Mouse (Mus musculus) bone marrow, adult 2 months (tissue): ENCODE measurements around the gene Cxcr4. TPM values are rescaled to one million over a fixed set of nuclear protein-coding genes. Genes with fewer than 3 reads are reported as not detected.
A peak's percentile ranks its signal among the peaks of the same experiment; 100 is the strongest.
"Not testable (repeated sequence)": the region's sequence is repeated elsewhere in the genome, so short reads cannot be mapped to it uniquely, and the experiment has no call there.

ENCODE experiments used
- H3K27ac ChIP-seq: fragments of 200-500 bp; 2 replicates; pipeline ENCODE4 v1.5.1; 2012; ENCODE audit warnings: low read depth, mild to moderate bottlenecking, control low read depth, inconsistent platforms, low read length; ENCODE audit not compliant: control insufficient read depth, poor library complexity, insufficient read depth
- H3K4me1 ChIP-seq: fragments of 200-500 bp; 2 replicates; pipeline ENCODE4 v1.6.1; 2011; ENCODE audit warnings: low read length; ENCODE audit not compliant: control insufficient read depth, insufficient read depth
- H3K4me3 ChIP-seq: fragments of 200-500 bp; replicated peaks from 2 replicates; pipeline ENCODE3; 2011; ENCODE audit warnings: mild to moderate bottlenecking, low read depth, low read length, control low read depth; ENCODE audit not compliant: control insufficient read depth
- CTCF ChIP-seq: fragments of 200-500 bp; IDR thresholded peaks from 2 replicates; pipeline ENCODE4 v1.5.1; 2011; ENCODE audit warnings: low read length, control low read depth; ENCODE audit not compliant: control insufficient read depth, insufficient read depth
- POLR2A ChIP-seq: fragments of 200-500 bp; IDR thresholded peaks from 2 replicates; pipeline ENCODE4 v1.6.1; 2011; ENCODE audit warnings: low read depth, mild to moderate bottlenecking, control low read depth, low read length, borderline replicate concordance; ENCODE audit not compliant: control insufficient read depth
- WGBS: fragments of 180-500 bp; shearing (Covaris S2); methylation state at CpG from one replicate; pipeline ENCODE4 v1.1.7; 2018; 5-methylcytosine and 5-hydroxymethylcytosine counted together
- polyA plus RNA-seq: library from polyadenylated mRNA; stranded (reverse); fragments of >200 nt; gene quantifications from 2 replicates; pipeline ENCODE4 v1.2.4, GENCODE M21; 2011; ENCODE audit warnings: low replicate concordance; ENCODE audit not compliant: missing spikeins, insufficient read depth, insufficient read length

Cxcr4 gene
- polyA plus RNA-seq, 1 experiment = 162 TPM

- WGBS = 56% methylated on average over 8 of the region's 8 CpGs
- H3K27ac ChIP-seq = peak overlapping the region; percentile 83
Observed at GRCm38 (mm10) chr1:128586928-128587780, 4.9 kb downstream of the Cxcr4 start.

DNA sequence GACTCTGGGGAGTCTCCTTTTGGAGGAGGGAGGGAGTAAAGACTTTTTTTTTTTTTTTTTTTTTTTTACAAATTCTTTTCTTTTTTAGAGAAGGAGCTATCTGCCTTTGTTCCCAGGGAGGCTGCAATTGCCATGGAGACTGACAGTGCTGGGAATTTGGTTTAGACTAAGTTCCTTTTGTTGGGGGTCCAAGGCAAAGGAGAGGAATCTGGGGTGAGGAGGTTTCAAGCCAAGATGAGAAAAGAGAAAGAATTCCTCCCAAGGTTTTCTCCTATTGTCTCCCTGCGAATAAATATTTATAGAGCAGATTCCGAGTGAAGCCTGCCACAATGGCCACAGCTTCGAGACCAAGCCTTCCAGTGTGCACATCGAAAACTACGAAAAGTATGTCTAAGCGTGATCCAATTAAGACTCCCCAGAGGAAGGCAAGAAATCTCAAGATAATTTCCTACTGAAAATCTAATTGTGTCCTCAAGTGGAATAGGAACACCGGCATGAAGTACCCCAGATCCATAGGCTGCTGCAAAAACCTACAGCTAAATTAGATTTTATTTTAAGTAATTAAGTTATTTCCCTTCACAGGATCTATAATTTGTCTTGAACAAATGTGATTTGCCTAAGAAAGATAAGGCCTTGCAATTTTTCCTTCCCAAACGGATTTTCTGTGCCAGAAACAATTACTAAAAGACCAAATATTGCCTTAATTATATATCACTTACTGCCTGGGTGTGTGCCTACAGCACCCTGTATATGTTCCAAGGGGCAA is 5.7 kb downstream of the Cxcr4 start:
- Histone ChIP-seq H3K4me3 (no peak overlapping the region), H3K4me1 (peaks cover 5% of the 10 kb centered on the region; the same call in 1 of the 2 replicates), H3K27ac (no peak overlapping the region)
- WGBS = 81% methylated on average over 8 of the region's 8 CpGs
- TF ChIP-seq POLR2A (no peak), CTCF (no peak)

More at GRCm38 (mm10) chr1:128586928-128587780, 4.9 kb downstream of the Cxcr4 start:
- no peak overlapping the region for H3K4me3 ChIP-seq
- TF ChIP-seq CTCF = no peak
- no peak for TF ChIP-seq POLR2A
- peaks cover 5% of the 10 kb centered on the region; the same call in 1 of the 2 replicates for H3K4me1 ChIP-seq

DNA sequence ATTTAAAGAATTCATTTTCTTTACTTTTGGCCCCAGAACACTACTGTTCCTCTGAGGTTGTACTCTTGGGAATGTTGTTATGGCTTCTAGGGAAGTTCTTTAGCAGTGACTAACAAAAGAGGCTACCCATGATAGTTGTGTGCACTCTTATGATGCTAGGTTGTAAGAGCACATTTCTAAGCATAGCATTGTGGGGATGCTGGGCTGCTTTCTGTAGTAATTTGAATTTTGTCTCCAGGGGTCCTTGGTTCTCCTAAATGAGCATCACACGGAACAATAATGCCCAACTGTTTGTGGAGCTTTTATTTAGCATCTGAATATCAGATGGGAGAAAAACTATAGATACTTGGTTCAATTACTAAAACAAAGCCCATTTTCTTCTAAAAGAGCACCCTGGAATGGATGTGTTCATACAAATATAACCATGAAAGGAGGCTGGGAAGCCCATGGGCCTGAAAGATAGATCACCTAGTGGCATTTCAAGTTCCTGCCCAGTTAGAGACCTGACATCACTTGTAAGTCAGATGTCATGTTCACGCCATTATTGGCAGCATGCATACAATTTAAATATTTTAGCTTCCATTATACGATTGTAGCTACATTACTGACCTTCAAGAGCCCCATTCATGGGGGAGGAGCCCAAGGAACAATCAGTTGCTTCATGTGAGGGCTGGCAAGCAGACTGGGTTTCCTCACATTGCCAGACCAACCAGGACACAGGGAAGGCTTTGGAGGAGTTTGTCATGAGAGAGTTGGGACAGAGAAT is 6.5 kb downstream of the Cxcr4 start:
- H3K4me1 ChIP-seq = peaks cover 5% of the 10 kb centered on the region; the same call in 1 of the 2 replicates
- no peak overlapping the region for H3K27ac ChIP-seq
- WGBS = 74% methylated on average over 3 of the region's 3 CpGs
- no peak overlapping the region for H3K4me3 ChIP-seq
- TF ChIP-seq POLR2A = no peak
- TF ChIP-seq CTCF = no peak

GRCm38 (mm10) chr1:128584716-128585115 is 7.4 kb downstream of the Cxcr4 start:
- not testable (repeated sequence) for H3K4me1 ChIP-seq, H3K4me3 ChIP-seq, H3K27ac ChIP-seq
- WGBS = 98% methylated on average over 1 of the region's 1 CpGs

DNA sequence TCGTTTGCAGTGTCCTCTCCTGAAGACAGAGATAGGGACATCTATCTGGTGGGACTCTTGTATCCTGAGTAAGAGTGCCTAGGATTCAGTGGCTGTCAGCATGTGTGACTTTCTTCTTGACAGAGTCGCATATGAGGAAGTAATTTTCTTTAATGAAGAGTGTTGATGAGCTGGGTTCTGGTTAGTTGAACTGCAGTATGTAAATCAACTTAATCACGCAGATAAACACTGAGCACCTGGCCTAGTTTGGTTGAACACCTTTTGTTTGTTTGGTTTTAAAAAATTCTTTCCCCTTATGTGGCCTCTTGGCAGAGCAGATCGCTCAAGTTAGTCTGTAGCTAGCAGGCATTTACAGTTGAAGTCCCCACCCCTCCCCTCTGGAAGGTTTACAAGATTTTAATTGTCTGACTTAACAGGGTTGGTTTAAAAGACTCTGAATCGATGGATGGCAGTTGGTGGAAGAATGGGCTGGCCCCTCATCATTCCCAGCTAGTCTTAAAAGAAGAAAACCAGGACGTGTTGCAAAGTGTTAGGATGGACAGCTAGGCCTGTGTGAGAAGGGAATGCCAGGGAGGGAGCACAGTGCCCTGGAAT is 8.7 kb downstream of the Cxcr4 start:
- Histone ChIP-seq H3K4me3 (no peak overlapping the region), H3K4me1 (no peaks in the 10 kb centered on the region; the same call in 1 of the 2 replicates), H3K27ac (no peak overlapping the region)
- TF ChIP-seq POLR2A = no peak
- no peak for TF ChIP-seq CTCF
- WGBS = 47% methylated on average over 6 of the region's 6 CpGs

- 54% methylated on average over 3 of the region's 3 CpGs for WGBS
- Histone ChIP-seq H3K4me1 (peaks cover 10% of the 10 kb centered on the region), H3K27ac (no peak overlapping the region), H3K4me3 (no peak overlapping the region)
- TF ChIP-seq POLR2A (no peak), CTCF (no peak)
Observed at GRCm38 (mm10) chr1:128580321-128580720, 11.8 kb downstream of the Cxcr4 start.

- Histone ChIP-seq H3K27ac (no peak overlapping the region), H3K4me1 (peaks cover 14% of the 10 kb centered on the region), H3K4me3 (no peak overlapping the region)
- no peak for TF ChIP-seq POLR2A
- WGBS = 92% methylated on average over 2 of the region's 2 CpGs
Observed at GRCm38 (mm10) chr1:128578454-128578853, 13.6 kb downstream of the Cxcr4 start.
